Mouse (Mus musculus): ENCODE measurements around the gene Tm9sf3.
A peak's percentile ranks its signal among the peaks of the same experiment; 100 is the strongest.
"Not testable (repeated sequence)": the region's sequence is repeated elsewhere in the genome, so short reads cannot be mapped to it uniquely, and the experiment has no call there.

Tm9sf3 gene

GRCm38 (mm10) chr19:41263630-41264295 lies at the start of gene Tm9sf3:
Gene Tm9sf3 (minus strand): TSS chr19:41263997.
- peak; percentile 94 for DNase-seq

GRCm38 (mm10) chr19:41312587-41312986 lies 48.8 kb upstream of the Tm9sf3 start:
- not testable (repeated sequence) for DNase-seq

GRCm38 (mm10) chr19:41312027-41312426 lies 48.2 kb upstream of the Tm9sf3 start:
- no peak for DNase-seq

GRCm38 (mm10) chr19:41310971-41311703 lies 47.3 kb upstream of the Tm9sf3 start:
- DNase-seq: no peak

GRCm38 (mm10) chr19:41303933-41304332 lies 40.1 kb upstream of the Tm9sf3 start:
- no peak for DNase-seq

- no peak for DNase-seq
These were observed 39.6 kb upstream of the Tm9sf3 start for GRCm38 (mm10) chr19:41303433-41303832.

- DNase-seq: no peak
These were observed 38.1 kb upstream of the Tm9sf3 start for GRCm38 (mm10) chr19:41301856-41302255.

GRCm38 (mm10) chr19:41299446-41299845 lies 35.6 kb upstream of the Tm9sf3 start:
- DNase-seq: no peak

GRCm38 (mm10) chr19:41290952-41291619 lies 27.3 kb upstream of the Tm9sf3 start:
- DNase-seq: no peak

- DNase-seq: no peak
These were observed 24.8 kb upstream of the Tm9sf3 start for GRCm38 (mm10) chr19:41288568-41288967.

- no peak for DNase-seq
These were observed 23.4 kb upstream of the Tm9sf3 start for GRCm38 (mm10) chr19:41287224-41287623.

GRCm38 (mm10) chr19:41284515-41284914 lies 20.7 kb upstream of the Tm9sf3 start:
- DNase-seq: no peak

GRCm38 (mm10) chr19:41282718-41283117 lies 18.9 kb upstream of the Tm9sf3 start:
- DNase-seq: no peak

- no peak for DNase-seq
These were observed 18.4 kb upstream of the Tm9sf3 start for GRCm38 (mm10) chr19:41282216-41282615.

- no peak for DNase-seq
These were observed 16.0 kb upstream of the Tm9sf3 start for GRCm38 (mm10) chr19:41279724-41280244.

- no peak for DNase-seq
These were observed 14.8 kb upstream of the Tm9sf3 start for GRCm38 (mm10) chr19:41278606-41279005.

GRCm38 (mm10) chr19:41275588-41275987 lies 11.8 kb upstream of the Tm9sf3 start:
- no peak for DNase-seq

- DNase-seq: no peak
These were observed 7.1 kb upstream of the Tm9sf3 start for GRCm38 (mm10) chr19:41270906-41271305.

GRCm38 (mm10) chr19:41270151-41270727 lies 6.4 kb upstream of the Tm9sf3 start:
- DNase-seq: peak; percentile 46

GRCm38 (mm10) chr19:41266251-41266901 lies 2.6 kb upstream of the Tm9sf3 start:
- DNase-seq: no peak

- no peak for DNase-seq
These were observed 568 bp upstream of the Tm9sf3 start for GRCm38 (mm10) chr19:41264331-41264799.

Measured in kidney, postnatal 10 days (tissue).